Mouse (Mus musculus) hindbrain, embryonic 11.5 days (tissue): ENCODE results near the gene Kcnj9. TPM values are rescaled to one million over a fixed set of nuclear protein-coding genes. Genes with fewer than 3 reads are reported as not detected.
A peak's percentile ranks its signal among the peaks of the same experiment; 100 is the strongest.

Experiments
- ATAC-seq: fragments of 200-750 bp; cut with Nextera tagmentation; 2 replicates; pipeline ENCODE4 v1.8.0; 2017; ENCODE audit warnings: mild to moderate bottlenecking, moderate TSS enrichment, moderate library complexity; ENCODE audit not compliant: low FRiP score
- DNase-seq: peaks from one replicate; pipeline ENCODE4 v3.0.0-alpha.2; 2015; ENCODE audit warnings: low spot score
- H3K27ac ChIP-seq: fragments of 300-500 bp; sonication (generic); 2 replicates; pipeline ENCODE4 v1.5.1; 2014; ENCODE audit warnings: mild to moderate bottlenecking, low read depth, low read length
- H3K27me3 ChIP-seq: fragments of 300-500 bp; sonication (generic); 2 replicates; pipeline ENCODE4 v1.6.1; 2014; ENCODE audit warnings: mild to moderate bottlenecking, low read length, moderate library complexity, mixed read lengths; ENCODE audit not compliant: control insufficient read depth, insufficient read depth
- H3K36me3 ChIP-seq: fragments of 300-500 bp; sonication (generic); 2 replicates; pipeline ENCODE4 v1.6.1; 2014; ENCODE audit warnings: mild to moderate bottlenecking, low read length, moderate library complexity, mixed read lengths; ENCODE audit not compliant: control insufficient read depth, insufficient read depth
- H3K4me1 ChIP-seq: fragments of 300-500 bp; sonication (generic); replicated peaks from 2 replicates; pipeline ENCODE4 v1.6.1; 2014; ENCODE audit warnings: low read length, mixed read lengths; ENCODE audit not compliant: control insufficient read depth, insufficient read depth
- H3K4me2 ChIP-seq: fragments of 300-500 bp; sonication (generic); replicated peaks from 2 replicates; pipeline ENCODE4 v1.6.1; 2014; ENCODE audit warnings: mild to moderate bottlenecking, low read depth, low read length
- H3K4me3 ChIP-seq: fragments of 300-500 bp; sonication (generic); 2 replicates; pipeline ENCODE4 v1.5.1; 2014; ENCODE audit warnings: low read depth, low read length
- H3K9ac ChIP-seq: fragments of 300-500 bp; sonication (generic); 2 replicates; pipeline ENCODE4 v1.6.1; 2014; ENCODE audit warnings: low read depth, low read length
- H3K9me3 ChIP-seq: fragments of 300-500 bp; sonication (generic); 2 replicates; pipeline ENCODE4 v1.6.1; 2016; ENCODE audit warnings: low read length; ENCODE audit not compliant: control insufficient read depth
- WGBS: fragments of 180-500 bp; shearing (Covaris S2); extraction: QIAGEN DNeasy Blood & Tissue Kit; methylation state at CpG from one replicate; pipeline ENCODE4 v1.1.7; 2014; 5-methylcytosine and 5-hydroxymethylcytosine counted together
- polyA plus RNA-seq: library from polyadenylated mRNA; unstranded; fragments of >200 nt; fragmentation: Nextera tagmentation; extraction: Ambion mirVana; gene quantifications from 2 replicates; pipeline ENCODE4 v1.2.1, GENCODE M21; 2014

The Kcnj9 gene
- polyA plus RNA-seq: 0.17 and 0.46 TPM in 2 replicates

DNA sequence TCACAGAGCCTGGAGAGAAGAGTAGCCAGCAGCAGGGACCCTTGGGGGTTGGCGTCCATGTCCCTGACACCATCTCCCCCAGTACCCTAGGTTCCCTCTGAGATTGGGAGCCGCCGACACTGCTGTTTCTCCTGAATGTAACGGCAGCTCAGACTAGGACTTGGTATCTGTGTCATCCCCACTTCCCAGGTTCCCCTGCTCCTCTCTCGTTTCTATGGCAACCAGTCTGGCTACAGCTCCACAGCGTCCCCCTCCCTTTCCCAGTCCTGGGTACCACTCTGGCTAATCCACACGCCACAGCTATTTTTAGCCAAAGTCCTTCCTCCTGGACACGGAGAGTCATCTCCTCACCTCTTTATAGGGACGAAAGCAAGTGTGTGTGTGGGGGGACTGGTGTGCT is at the start of gene Kcnj9:
TSS of gene Kcnj9 (minus strand) at position 188 of the 400 bp plus-strand sequence.
- DNase-seq (peak; percentile 61), ATAC-seq (peak; percentile 67)
- Histone ChIP-seq H3K9ac (peak within 1 kb of the TSS; percentile 12; the same call in 1 of the 2 replicates), H3K27ac (no peak within 1 kb of the TSS), H3K9me3 (no peaks in the 10 kb centered on the region), H3K4me3 (no peak within 1 kb of the TSS; the same call in 1 of the 2 replicates), H3K36me3 (no peaks in the 10 kb centered on the region), H3K4me1 (peaks cover 6% of the 10 kb centered on the region), H3K4me2 (no peak within 1 kb of the TSS; the same call in 1 of the 2 replicates), H3K27me3 (peaks cover 32% of the 10 kb centered on the region)
- WGBS: 22% methylated on average over 9 of the region's 9 CpGs

GRCm38 (mm10) chr1:172376758-172377458 is 47.8 kb upstream of the Kcnj9 start:
- Histone ChIP-seq H3K4me2 (peak overlapping the region; percentile 92), H3K27me3 (no peaks in the 10 kb centered on the region), H3K27ac (no peak overlapping the region), H3K9me3 (no peaks in the 10 kb centered on the region), H3K4me1 (peaks cover 8% of the 10 kb centered on the region; the same call in 1 of the 2 replicates), H3K9ac (peak overlapping the region; percentile 59), H3K36me3 (0 out of 2 replicates have a peak, but pooled peaks cover 3% of the 10 kb centered on the region), H3K4me3 (peak overlapping the region; percentile 62)
- DNase-seq: peak; percentile 29
- no peak; the same call in 1 of the 2 replicates for ATAC-seq
- WGBS: 3% methylated on average over 60 of the region's 62 CpGs

- ATAC-seq (peak; percentile 98), DNase-seq (peak; percentile 99)
- Histone ChIP-seq H3K4me1 (peaks cover 8% of the 10 kb centered on the region; the same call in 1 of the 2 replicates), H3K36me3 (0 out of 2 replicates have a peak, but pooled peaks cover 2% of the 10 kb centered on the region), H3K27ac (peak within 1 kb of the TSS; percentile 19; the same call in 1 of the 2 replicates), H3K4me3 (peak within 1 kb of the TSS; percentile 62), H3K9me3 (no peaks in the 10 kb centered on the region), H3K4me2 (peak within 1 kb of the TSS; percentile 92), H3K27me3 (no peaks in the 10 kb centered on the region), H3K9ac (peak within 1 kb of the TSS; percentile 59)
- WGBS: under 1% methylated on average over 39 of the region's 39 CpGs
Observed at GRCm38 (mm10) chr1:172376198-172376667, 47.1 kb upstream of the Kcnj9 start, which contains the start of gene Pigm. TSS of gene Pigm (plus strand) at chr1:172376546.

GRCm38 (mm10) chr1:172368768-172369418 is 39.8 kb upstream of the Kcnj9 start:
- no peaks in the 10 kb centered on the region for H3K4me1 ChIP-seq
- no peaks in the 10 kb centered on the region for H3K9me3 ChIP-seq
- no peak overlapping the region for H3K4me3 ChIP-seq
- DNase-seq: peak; percentile 80
- peak; percentile 47 for ATAC-seq
- no peaks in the 10 kb centered on the region for H3K27me3 ChIP-seq
- H3K36me3 ChIP-seq: no peaks in the 10 kb centered on the region
- 32% methylated on average over 23 of the region's 23 CpGs for WGBS
- H3K9ac ChIP-seq: no peak overlapping the region
- H3K4me2 ChIP-seq: no peak overlapping the region
- H3K27ac ChIP-seq: no peak overlapping the region

GRCm38 (mm10) chr1:172364684-172365083 is 35.6 kb upstream of the Kcnj9 start:
- Histone ChIP-seq H3K4me1 (no peaks in the 10 kb centered on the region), H3K9ac (no peak overlapping the region), H3K9me3 (no peaks in the 10 kb centered on the region), H3K27me3 (no peaks in the 10 kb centered on the region), H3K4me2 (no peak overlapping the region), H3K27ac (no peak overlapping the region), H3K36me3 (no peaks in the 10 kb centered on the region), H3K4me3 (no peak overlapping the region)
- ATAC-seq (peak; percentile 39; the same call in 1 of the 2 replicates), DNase-seq (peak; percentile 77)
- WGBS: 14% methylated on average over 6 of the region's 6 CpGs

- no peak for ATAC-seq
- no peak for DNase-seq
- H3K9ac ChIP-seq: no peak overlapping the region
- no peaks in the 10 kb centered on the region for H3K36me3 ChIP-seq
- no peak overlapping the region for H3K4me2 ChIP-seq
- no peaks in the 10 kb centered on the region for H3K9me3 ChIP-seq
- H3K4me1 ChIP-seq: 0 out of 2 replicates have a peak, but pooled peaks cover 2% of the 10 kb centered on the region
- 64% methylated on average over 10 of the region's 10 CpGs for WGBS
- H3K27ac ChIP-seq: no peak overlapping the region
- H3K27me3 ChIP-seq: no peaks in the 10 kb centered on the region
- H3K4me3 ChIP-seq: no peak overlapping the region
Observed at GRCm38 (mm10) chr1:172358341-172358740, 29.2 kb upstream of the Kcnj9 start.

GRCm38 (mm10) chr1:172357550-172357949 is 28.4 kb upstream of the Kcnj9 start:
- no peak overlapping the region for H3K27ac ChIP-seq
- peak; percentile 76 for DNase-seq
- ATAC-seq: peak; percentile 48; the same call in 1 of the 2 replicates
- WGBS: 0% methylated on average over 1 of the region's 1 CpGs
- H3K27me3 ChIP-seq: no peaks in the 10 kb centered on the region
- H3K4me3 ChIP-seq: no peak overlapping the region
- H3K36me3 ChIP-seq: no peaks in the 10 kb centered on the region
- no peaks in the 10 kb centered on the region for H3K9me3 ChIP-seq
- H3K4me2 ChIP-seq: no peak overlapping the region
- H3K9ac ChIP-seq: no peak overlapping the region
- 0 out of 2 replicates have a peak, but pooled peaks cover 2% of the 10 kb centered on the region for H3K4me1 ChIP-seq

DNA sequence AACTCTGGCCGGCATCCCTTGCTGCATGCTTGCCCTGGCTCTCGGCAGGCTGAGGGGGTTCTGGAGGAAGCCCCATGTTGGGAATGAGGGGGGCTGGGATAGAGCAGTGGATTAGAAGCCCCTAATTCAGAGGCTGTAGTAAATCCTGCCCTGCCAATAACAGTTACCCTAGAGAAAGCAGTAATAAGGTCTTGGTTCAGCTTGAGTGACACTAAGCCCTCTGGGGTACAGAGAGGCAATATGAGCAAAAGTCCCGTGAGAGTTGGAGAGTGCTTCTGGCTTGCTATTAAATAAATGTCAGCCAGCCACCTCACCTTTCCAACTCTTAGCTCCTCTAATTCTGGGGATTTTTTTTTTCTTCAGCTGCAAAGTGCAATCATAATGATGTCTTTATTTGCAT is 26.2 kb upstream of the Kcnj9 start:
- Histone ChIP-seq H3K27ac (peak overlapping the region; percentile 31; the same call in 1 of the 2 replicates), H3K9ac (no peak overlapping the region), H3K9me3 (no peaks in the 10 kb centered on the region), H3K4me2 (no peak overlapping the region), H3K4me1 (peaks cover 7% of the 10 kb centered on the region), H3K36me3 (no peaks in the 10 kb centered on the region), H3K4me3 (no peak overlapping the region), H3K27me3 (no peaks in the 10 kb centered on the region)
- ATAC-seq (no peak), DNase-seq (no peak)
- 47% methylated on average over 3 of the region's 3 CpGs for WGBS
